Mouse (Mus musculus): Measurements from ENCODE around the gene Rhot2.

- TF ChIP-seq POLR2A (IDR thresholded peaks at IDR 0.05; ENCODE audit: extremely low read depth, insufficient read depth, low read length): no peak
- TF ChIP-seq CTCF (IDR thresholded peaks at IDR 0.05; ENCODE audit: extremely low read depth, insufficient read depth, low read length): no peak
These were observed 17.3 kb upstream of the Rhot2 start for GRCm38 (mm10) chr17:25861704-25862612.
